Mouse (Mus musculus): ENCODE results near the gene Gm11034.

GRCm38 (mm10) chr8:72213536-72213935, at the start of gene Gm11034:
- no peak for TF ChIP-seq POLR2A (IDR thresholded peaks at IDR 0.05; ENCODE audit: insufficient read depth, low read length)
- TF ChIP-seq CTCF (IDR thresholded peaks at IDR 0.05; ENCODE audit: low read depth, low read length) = no peak
- TF ChIP-seq EP300 (IDR thresholded peaks at IDR 0.05; ENCODE audit: insufficient read depth, low read depth, low read length) = no peak
